Mouse (Mus musculus) 3T3-L1 (cell line): ENCODE results near the gene Arhgef12.
"Not testable (repeated sequence)": the region's sequence is repeated elsewhere in the genome, so short reads cannot be mapped to it uniquely, and the experiment has no call there.

Experiments
- DNase-seq: peaks from one replicate; pipeline ENCODE4 v3.0.0-alpha.2; 2015; ENCODE audit warnings: low read depth, low spot score

Arhgef12 gene

GRCm38 (mm10) chr9:43107187-43107517, at the start of gene Arhgef12:
Arhgef12 (minus strand) TSS chr9:43107239.
- peak; percentile 87 for DNase-seq

- no peak for DNase-seq
These were observed 48.9 kb upstream of the Arhgef12 start for GRCm38 (mm10) chr9:43155960-43156359.

- DNase-seq, result no peak
These were observed 44.7 kb upstream of the Arhgef12 start for GRCm38 (mm10) chr9:43151779-43152178.

GRCm38 (mm10) chr9:43150957-43151356, 43.9 kb upstream of the Arhgef12 start:
- DNase-seq, result no peak

GRCm38 (mm10) chr9:43150075-43150474, 43.0 kb upstream of the Arhgef12 start:
- no peak for DNase-seq

- DNase-seq, result no peak
These were observed 42.5 kb upstream of the Arhgef12 start for GRCm38 (mm10) chr9:43149498-43149897.

GRCm38 (mm10) chr9:43145196-43145595, 38.2 kb upstream of the Arhgef12 start:
- peak; percentile 86 for DNase-seq

- DNase-seq, result peak; percentile 76
These were observed 37.3 kb upstream of the Arhgef12 start for GRCm38 (mm10) chr9:43144206-43144810.

GRCm38 (mm10) chr9:43141839-43142238, 34.8 kb upstream of the Arhgef12 start:
- peak; percentile 85 for DNase-seq

- no peak for DNase-seq
These were observed 26.5 kb upstream of the Arhgef12 start for GRCm38 (mm10) chr9:43133525-43133924.

- DNase-seq, result no peak
These were observed 25.3 kb upstream of the Arhgef12 start for GRCm38 (mm10) chr9:43132380-43132779.

GRCm38 (mm10) chr9:43131940-43132339, 24.9 kb upstream of the Arhgef12 start:
- DNase-seq, result no peak

GRCm38 (mm10) chr9:43130684-43131083, 23.6 kb upstream of the Arhgef12 start:
- no peak for DNase-seq

- DNase-seq, result peak; percentile 60
These were observed 20.2 kb upstream of the Arhgef12 start for GRCm38 (mm10) chr9:43127101-43127787.

GRCm38 (mm10) chr9:43122379-43122778, 15.3 kb upstream of the Arhgef12 start:
- DNase-seq, result peak; percentile 39

GRCm38 (mm10) chr9:43121948-43122347, 14.9 kb upstream of the Arhgef12 start:
- not testable (repeated sequence) for DNase-seq

- DNase-seq, result no peak
These were observed 9.9 kb upstream of the Arhgef12 start for GRCm38 (mm10) chr9:43116997-43117336.

- DNase-seq, result no peak
These were observed 9.3 kb upstream of the Arhgef12 start, which contains the start of gene Tmem136 for GRCm38 (mm10) chr9:43116134-43116996. Tmem136 (minus strand) TSS chr9:43116570.

GRCm38 (mm10) chr9:43115431-43116133, 8.5 kb upstream of the Arhgef12 start:
- DNase-seq, result no peak

GRCm38 (mm10) chr9:43114833-43115232, 7.8 kb upstream of the Arhgef12 start:
- peak; percentile 35 for DNase-seq

- DNase-seq, result no peak
These were observed 3.4 kb upstream of the Arhgef12 start for GRCm38 (mm10) chr9:43110286-43110980.
